ENCODE assay signal across 20 mouse cellular contexts in the genomic region with DNA sequence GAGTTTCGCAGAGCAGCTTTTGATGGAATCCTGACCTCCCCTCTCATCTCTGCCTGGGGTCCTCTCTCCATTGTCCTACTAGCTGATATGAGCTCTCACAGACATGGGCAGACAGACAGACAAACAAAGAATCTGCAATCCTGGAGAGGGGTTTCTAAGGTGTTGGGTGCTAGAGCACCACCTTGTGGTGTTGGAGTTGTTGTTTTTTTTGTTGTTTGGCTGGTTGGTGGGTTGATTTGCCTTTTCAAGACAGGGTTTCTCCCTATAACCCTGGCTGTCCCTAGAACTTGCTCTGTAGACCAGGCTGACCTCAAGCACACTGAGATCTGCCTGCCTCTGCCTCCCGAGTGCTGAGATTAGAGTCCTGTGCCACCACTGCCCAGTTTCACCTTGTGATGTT. TPM values are rescaled to one million over a fixed set of nuclear protein-coding genes. Genes with fewer than 3 reads are reported as not detected.
DNase-seq lines count a peak whose midpoint lies in the region; ATAC-seq and TF ChIP-seq lines count a peak whose summit lies in the region.
"Had no signal": no experiment of that assay in that cellular context is flagged by ENCODE, and none has a peak within 500 bp of the region (broad histone marks: within the 10 kb centered on the region; RNA-seq: fewer than 3 reads in every experiment).

No protein-coding gene starts in this region.

- no peak overlapping the region for H3K4me2 ChIP-seq in forebrain, postnatal 0 days (ENCODE audit: low read depth)
- no peak overlapping the region for H3K4me2 ChIP-seq in forebrain, embryonic 13.5 days
- H3K4me2 ChIP-seq in liver, postnatal 0 days (ENCODE audit: low read depth, low read length) = no peak overlapping the region
- H3K4me2 ChIP-seq in liver, embryonic 11.5 days = no peak overlapping the region
- H3K4me2 ChIP-seq: heart, embryonic 11.5 days; midbrain, embryonic 12.5 days had no signal

- H3K4me1 ChIP-seq in forebrain, postnatal 0 days (ENCODE audit: insufficient read depth) = peaks cover 2% of the 10 kb centered on the region; the same call in 1 of the 2 replicates
- H3K4me1 ChIP-seq in forebrain, embryonic 13.5 days = peaks cover 11% of the 10 kb centered on the region
- peaks cover 4% of the 10 kb centered on the region for H3K4me1 ChIP-seq in liver, postnatal 0 days (ENCODE audit: insufficient read depth)
- H3K4me1 ChIP-seq in liver, embryonic 11.5 days (replicated peaks; ENCODE audit: control insufficient read depth, insufficient read depth, low read length) = no peaks in the 10 kb centered on the region
- H3K4me1 ChIP-seq in limb, embryonic 10.5 days = peaks cover 21% of the 10 kb centered on the region

- H3K27me3 ChIP-seq in forebrain, postnatal 0 days (ENCODE audit: insufficient read depth, low read length) = no peaks in the 10 kb centered on the region
- peaks cover 41% of the 10 kb centered on the region for H3K27me3 ChIP-seq in forebrain, embryonic 13.5 days
- peaks cover 33% of the 10 kb centered on the region for H3K27me3 ChIP-seq in liver, postnatal 0 days (ENCODE audit: insufficient read depth, low read length)
- H3K27me3 ChIP-seq in liver, embryonic 11.5 days (replicated peaks; ENCODE audit: control insufficient read depth, insufficient read depth, low read length) = peaks cover 34% of the 10 kb centered on the region
- H3K27me3 ChIP-seq in limb, embryonic 10.5 days (ENCODE audit: low read depth, poor library complexity, severe bottlenecking) = peaks cover 50% of the 10 kb centered on the region

- TF ChIP-seq CTCF in forebrain, postnatal 0 days (IDR thresholded peaks at IDR 0.05; ENCODE audit: low read depth) = peak; percentile 29; the same call in 1 of the 2 replicates
- peak; percentile 31; the same call in 1 of the 2 replicates for TF ChIP-seq CTCF in liver, postnatal 0 days (IDR thresholded peaks at IDR 0.05; ENCODE audit: low read depth)
- TF ChIP-seq CTCF in brain, embryonic 14.5 days (IDR thresholded peaks at IDR 0.05; ENCODE audit: borderline replicate concordance, extremely low read depth, insufficient read depth, insufficient read length) = peak; percentile 12; the same call in 1 of the 2 replicates

- H3K36me3 ChIP-seq in forebrain, postnatal 0 days (ENCODE audit: insufficient read depth) = no peaks in the 10 kb centered on the region
- no peaks in the 10 kb centered on the region for H3K36me3 ChIP-seq in forebrain, embryonic 13.5 days (ENCODE audit: poor library complexity, severe bottlenecking)
- no peaks in the 10 kb centered on the region for H3K36me3 ChIP-seq in liver, postnatal 0 days (replicated peaks; ENCODE audit: insufficient read depth, low read length)
- H3K36me3 ChIP-seq in liver, embryonic 11.5 days (ENCODE audit: control insufficient read depth, insufficient read depth, low read length) = no peaks in the 10 kb centered on the region
- H3K36me3 ChIP-seq in limb, embryonic 10.5 days = no peaks in the 10 kb centered on the region
- H3K36me3 ChIP-seq: midbrain, embryonic 12.5 days had no signal

- TF ChIP-seq EP300 in liver, postnatal 0 days (IDR thresholded peaks at IDR 0.05; ENCODE audit: low read depth) = no peak

- no peak overlapping the region for H3K9ac ChIP-seq in forebrain, postnatal 0 days
- no peak overlapping the region for H3K9ac ChIP-seq in forebrain, embryonic 13.5 days
- H3K9ac ChIP-seq in liver, postnatal 0 days (replicated peaks) = no peak overlapping the region
- H3K9ac ChIP-seq in liver, embryonic 11.5 days (ENCODE audit: low read depth, low read length) = no peak overlapping the region
- H3K9ac ChIP-seq: midbrain, embryonic 12.5 days had no signal

- H3K9me3 ChIP-seq in forebrain, postnatal 0 days (ENCODE audit: low read length) = no peaks in the 10 kb centered on the region
- no peaks in the 10 kb centered on the region for H3K9me3 ChIP-seq in forebrain, embryonic 13.5 days (replicated peaks)
- H3K9me3 ChIP-seq in liver, postnatal 0 days (ENCODE audit: low read length) = no peaks in the 10 kb centered on the region
- no peaks in the 10 kb centered on the region for H3K9me3 ChIP-seq in liver, embryonic 11.5 days (ENCODE audit: control insufficient read depth, low read length)
- H3K9me3 ChIP-seq in limb, embryonic 10.5 days (replicated peaks) = no peaks in the 10 kb centered on the region
- H3K9me3 ChIP-seq: midbrain, embryonic 12.5 days had no signal

- no peak overlapping the region for H3K4me3 ChIP-seq in forebrain, postnatal 0 days (ENCODE audit: low read depth, low read length)
- no peak overlapping the region for H3K4me3 ChIP-seq in forebrain, embryonic 13.5 days
- H3K4me3 ChIP-seq in liver, postnatal 0 days (ENCODE audit: low read depth, low read length) = no peak overlapping the region
- no peak overlapping the region for H3K4me3 ChIP-seq in liver, embryonic 11.5 days (ENCODE audit: low read depth, low read length)
- no peak overlapping the region for H3K4me3 ChIP-seq in limb, embryonic 10.5 days
- H3K4me3 ChIP-seq: midbrain, embryonic 12.5 days had no signal

- no peak for TF ChIP-seq POLR2A in brain, embryonic 14.5 days (IDR thresholded peaks at IDR 0.05; ENCODE audit: borderline replicate concordance, extremely low read depth, insufficient read depth, insufficient read length, poor library complexity, severe bottlenecking)

- H3K27ac ChIP-seq in forebrain, postnatal 0 days (ENCODE audit: low read depth, low read length) = no peak overlapping the region
- no peak overlapping the region for H3K27ac ChIP-seq in forebrain, embryonic 13.5 days
- H3K27ac ChIP-seq in liver, postnatal 0 days (ENCODE audit: low read depth) = no peak overlapping the region
- H3K27ac ChIP-seq in liver, embryonic 11.5 days (ENCODE audit: low read depth, low read length) = no peak overlapping the region
- no peak overlapping the region for H3K27ac ChIP-seq in limb, embryonic 10.5 days
- H3K27ac ChIP-seq: midbrain, embryonic 12.5 days had no signal

- WGBS in forebrain, postnatal 0 days = 80% methylated on average over 2 of the region's 2 CpGs
- 82% methylated on average over 2 of the region's 2 CpGs for WGBS in forebrain, embryonic 13.5 days
- WGBS in liver, postnatal 0 days (ENCODE audit: insufficient replicate concordance) = 63% methylated on average over 2 of the region's 2 CpGs
- WGBS in liver, embryonic 11.5 days = 57% methylated on average over 2 of the region's 2 CpGs
- WGBS in limb, embryonic 10.5 days = 80% methylated on average over 2 of the region's 2 CpGs

- ATAC-seq in forebrain, postnatal 0 days = no peak
- no peak for ATAC-seq in forebrain, embryonic 13.5 days
- no peak for ATAC-seq in liver, postnatal 0 days
- no peak for ATAC-seq in liver, embryonic 11.5 days (replicated peaks; ENCODE audit: low FRiP score)
- ATAC-seq: forebrain, embryonic 14.5 days had no signal

- no peak for DNase-seq in forebrain, postnatal 0 days
- no peak for DNase-seq in liver, postnatal 0 days
- DNase-seq in liver, embryonic 11.5 days (ENCODE audit: low spot score) = no peak
- peak; percentile 61 for DNase-seq in A20 (ENCODE audit: low read depth, low spot score)
- DNase-seq in brain, embryonic 14.5 days (ENCODE audit: low read depth) = no peak
- no peak for DNase-seq in adrenal gland, postnatal 10 days
- DNase-seq in limb, embryonic 10.5 days (ENCODE audit: low spot score) = no peak
- DNase-seq: adrenal gland, postnatal 14 days; kidney, adult 8-10 months; liver; lung, postnatal 10 days had no signal

RNA-seq across cellular contexts. Expression of gene Neurl1a, which starts 3.1 kb away (rescaled TPM):
- total RNA-seq in forebrain, postnatal 0 days (2014; rRNA removed) = 51.5 and 52.1 TPM in 2 replicates
- 11.6 and 15.7 TPM in 2 replicates for polyA plus RNA-seq in forebrain, postnatal 0 days (2015; fragmentation: Nextera tagmentation; extraction: Ambion mirVana)
- polyA plus RNA-seq in forebrain, embryonic 13.5 days (2015; fragmentation: Nextera tagmentation; extraction: Ambion mirVana) = 2.8 and 4.4 TPM in 2 replicates
- polyA plus RNA-seq in liver, postnatal 0 days (2015; fragmentation: Nextera tagmentation; extraction: Ambion mirVana) = 0.76 and 0.89 TPM in 2 replicates
- polyA plus RNA-seq in liver, embryonic 11.5 days (2014; fragmentation: Nextera tagmentation; extraction: Ambion mirVana) = 4.5 and 4.6 TPM in 2 replicates
- 13.6 and 22.2 TPM in 2 replicates for polyA plus RNA-seq in brain, embryonic 14.5 days (2012; rRNA removed)
- 10 to 100 TPM; 13.6 to 19.4 TPM for total RNA-seq in adrenal gland, postnatal 10 days (2021)
- 5.7 and 7.7 TPM in 2 replicates for polyA plus RNA-seq in limb, embryonic 10.5 days (2016; fragmentation: Nextera tagmentation; extraction: Ambion mirVana)

RNA-seq across cellular contexts. Expression of gene Calhm3, which starts 17.9 kb away (rescaled TPM):
- total RNA-seq in forebrain, postnatal 0 days (2014; rRNA removed) = not detected in 2 replicates
- polyA plus RNA-seq in forebrain, postnatal 0 days (2015; fragmentation: Nextera tagmentation; extraction: Ambion mirVana) = 0.19 TPM in 1 of 2 replicates, not detected in the other
- not detected in 2 replicates for polyA plus RNA-seq in forebrain, embryonic 13.5 days (2015; fragmentation: Nextera tagmentation; extraction: Ambion mirVana)
- not detected in 2 replicates for polyA plus RNA-seq in liver, postnatal 0 days (2015; fragmentation: Nextera tagmentation; extraction: Ambion mirVana)
- polyA plus RNA-seq in liver, embryonic 11.5 days (2014; fragmentation: Nextera tagmentation; extraction: Ambion mirVana) = not detected in 2 replicates
- polyA plus RNA-seq in brain, embryonic 14.5 days (2012; rRNA removed) = 0.18 TPM in 1 of 2 replicates, not detected in the other
- total RNA-seq in adrenal gland, postnatal 10 days (2021) = not detected
- polyA plus RNA-seq in limb, embryonic 10.5 days (2016; fragmentation: Nextera tagmentation; extraction: Ambion mirVana) = not detected in 2 replicates
- total RNA-seq: adrenal gland, postnatal 14 days; common myeloid progenitor, adult 5-6 weeks; gastrocnemius, adult 8-10 months had no signal
- polyA plus RNA-seq: C2C12; forebrain, embryonic 14.5 days; heart, embryonic 11.5 days; hindbrain, embryonic 11.5 days; midbrain, embryonic 12.5 days; stomach, embryonic 16.5 days had no signal

RNA-seq across cellular contexts. Expression of gene Calhm1, which starts 31.4 kb away (rescaled TPM):
- total RNA-seq in forebrain, postnatal 0 days (2014; rRNA removed) = not detected in 2 replicates
- polyA plus RNA-seq in forebrain, postnatal 0 days (2015; fragmentation: Nextera tagmentation; extraction: Ambion mirVana) = not detected in 2 replicates
- not detected in 2 replicates for polyA plus RNA-seq in forebrain, embryonic 13.5 days (2015; fragmentation: Nextera tagmentation; extraction: Ambion mirVana)
- not detected in 2 replicates for polyA plus RNA-seq in liver, postnatal 0 days (2015; fragmentation: Nextera tagmentation; extraction: Ambion mirVana)
- not detected in 2 replicates for polyA plus RNA-seq in liver, embryonic 11.5 days (2014; fragmentation: Nextera tagmentation; extraction: Ambion mirVana)
- not detected in 2 replicates for polyA plus RNA-seq in brain, embryonic 14.5 days (2012; rRNA removed)
- total RNA-seq in adrenal gland, postnatal 10 days (2021) = not detected
- polyA plus RNA-seq in limb, embryonic 10.5 days (2016; fragmentation: Nextera tagmentation; extraction: Ambion mirVana) = not detected in 2 replicates
- total RNA-seq: adrenal gland, postnatal 14 days; common myeloid progenitor, adult 5-6 weeks; gastrocnemius, adult 8-10 months had no signal
- polyA plus RNA-seq: C2C12; forebrain, embryonic 14.5 days; heart, embryonic 11.5 days; hindbrain, embryonic 11.5 days; midbrain, embryonic 12.5 days; stomach, embryonic 16.5 days had no signal

RNA-seq across cellular contexts. Expression of gene Calhm2, which starts 37.4 kb away (rescaled TPM):
- 1.1 and 2.9 TPM in 2 replicates for total RNA-seq in forebrain, postnatal 0 days (2014; rRNA removed)
- 0.62 and 0.80 TPM in 2 replicates for polyA plus RNA-seq in forebrain, postnatal 0 days (2015; fragmentation: Nextera tagmentation; extraction: Ambion mirVana)
- polyA plus RNA-seq in forebrain, embryonic 13.5 days (2015; fragmentation: Nextera tagmentation; extraction: Ambion mirVana) = 1.0 and 1.4 TPM in 2 replicates
- 2.0 and 2.6 TPM in 2 replicates for polyA plus RNA-seq in liver, postnatal 0 days (2015; fragmentation: Nextera tagmentation; extraction: Ambion mirVana)
- 1.2 and 1.5 TPM in 2 replicates for polyA plus RNA-seq in liver, embryonic 11.5 days (2014; fragmentation: Nextera tagmentation; extraction: Ambion mirVana)
- 1.5 TPM in 2 replicates for polyA plus RNA-seq in brain, embryonic 14.5 days (2012; rRNA removed)
- total RNA-seq in adrenal gland, postnatal 10 days (2021) = 1 to 10 TPM; 3.5 to 4.9 TPM
- 2.8 and 3.7 TPM in 2 replicates for polyA plus RNA-seq in limb, embryonic 10.5 days (2016; fragmentation: Nextera tagmentation; extraction: Ambion mirVana)
